Mouse (Mus musculus) heart, postnatal 4 days (tissue): ENCODE results near the gene Rnf5. TPM values are rescaled to one million over a fixed set of nuclear protein-coding genes. Genes with fewer than 3 reads are reported as not detected.
A peak's percentile ranks its signal among the peaks of the same experiment; 100 is the strongest.

Experiments used
- DNase-seq: peaks from one replicate; pipeline ENCODE4 v3.0.0; 2021
- total RNA-seq, 2 experiments: library from RNA; stranded (reverse); gene quantifications; 2 replicates each; pipeline ENCODE4 v1.2.3; 2021

The Rnf5 gene
- total RNA-seq, 2 experiments from 2014 or later: 40.6 to 40.8 TPM

- DNase-seq: no peak
Measured at GRCm38 (mm10) chr17:34631647-34632046, 28.2 kb upstream of the Rnf5 start.

- no peak for DNase-seq
Measured at GRCm38 (mm10) chr17:34630761-34631301, 27.3 kb upstream of the Rnf5 start.

GRCm38 (mm10) chr17:34629796-34630603 is 26.5 kb upstream of the Rnf5 start:
- no peak for DNase-seq

- DNase-seq: no peak
Measured at GRCm38 (mm10) chr17:34629221-34629751, 25.8 kb upstream of the Rnf5 start, which contains the start of gene Prrt1. Gene Prrt1 (plus strand): TSS chr17:34629533.

GRCm38 (mm10) chr17:34628644-34628967 is 25.1 kb upstream of the Rnf5 start:
- DNase-seq: no peak

- peak; percentile 62 for DNase-seq
Measured at GRCm38 (mm10) chr17:34627943-34628643, 24.6 kb upstream of the Rnf5 start, which contains the start of gene Ppt2. Gene Ppt2 (minus strand): TSS chr17:34628510.

GRCm38 (mm10) chr17:34627093-34627942 is 23.8 kb upstream of the Rnf5 start:
- peak; percentile 90 for DNase-seq

GRCm38 (mm10) chr17:34626773-34627092 is 23.2 kb upstream of the Rnf5 start:
- peak; percentile 47 for DNase-seq

GRCm38 (mm10) chr17:34626062-34626772 is 22.7 kb upstream of the Rnf5 start:
- no peak for DNase-seq

GRCm38 (mm10) chr17:34624981-34625380 is 21.5 kb upstream of the Rnf5 start:
- DNase-seq: no peak

- no peak for DNase-seq
Measured at GRCm38 (mm10) chr17:34623161-34623560, 19.7 kb upstream of the Rnf5 start.

GRCm38 (mm10) chr17:34621006-34621405 is 17.5 kb upstream of the Rnf5 start:
- no peak for DNase-seq

GRCm38 (mm10) chr17:34618999-34619398 is 15.5 kb upstream of the Rnf5 start:
- peak; percentile 74 for DNase-seq

- DNase-seq: no peak
Measured at GRCm38 (mm10) chr17:34615871-34616270, 12.4 kb upstream of the Rnf5 start, which contains the start of gene Egfl8. Gene Egfl8 (minus strand): TSS chr17:34615971.

GRCm38 (mm10) chr17:34613830-34614229 is 10.3 kb upstream of the Rnf5 start:
- no peak for DNase-seq

GRCm38 (mm10) chr17:34613054-34613645 is 9.7 kb upstream of the Rnf5 start:
- no peak for DNase-seq

GRCm38 (mm10) chr17:34611050-34611449 is 7.6 kb upstream of the Rnf5 start:
- no peak for DNase-seq

GRCm38 (mm10) chr17:34607997-34608396 is 4.5 kb upstream of the Rnf5 start:
- DNase-seq: no peak

- peak; percentile 42 for DNase-seq
Measured at GRCm38 (mm10) chr17:34606186-34607039, 2.9 kb upstream of the Rnf5 start.

- peak; percentile 98 for DNase-seq
Measured at GRCm38 (mm10) chr17:34605609-34606008, 2.1 kb upstream of the Rnf5 start.
